ENCODE assay signal across 26 mouse cellular contexts in genomic region chr14:62218716-62219115, GRCm38 (mm10).
DNase-seq lines count a peak whose midpoint lies in the region; ATAC-seq and TF ChIP-seq lines count a peak whose summit lies in the region.
"Had no signal": no experiment of that assay in that cellular context is flagged by ENCODE, and none has a peak within 500 bp of the region (broad histone marks: within the 10 kb centered on the region; RNA-seq: fewer than 3 reads in every experiment).

No protein-coding gene starts in this region.

- no peak overlapping the region for H3K27ac ChIP-seq in thymus, adult 2 months (ENCODE audit: control insufficient read depth, insufficient read depth, low read length)
- H3K27ac ChIP-seq: embryonic facial prominence, embryonic 12.5 days; forebrain, embryonic 12.5 days; heart, embryonic 13.5 days; hindbrain, embryonic 12.5 days; layer of hippocampus, adult 2 months; liver, embryonic 14.5 days; stomach, embryonic 15.5 days had no signal

- WGBS in thymus, adult 2 months, result 38% methylated on average over 2 of the region's 2 CpGs

- H3K36me3 ChIP-seq in thymus, adult 2 months (ENCODE audit: control insufficient read depth, insufficient read depth, low read length), result no peaks in the 10 kb centered on the region
- H3K36me3 ChIP-seq: embryonic facial prominence, embryonic 12.5 days; forebrain, embryonic 12.5 days; G1E; heart, embryonic 13.5 days; hindbrain, embryonic 12.5 days; stomach, embryonic 15.5 days had no signal

- no peaks in the 10 kb centered on the region; the same call in 1 of the 2 replicates for H3K4me1 ChIP-seq in thymus, adult 2 months (replicated peaks; ENCODE audit: control insufficient read depth, insufficient read depth, low read length)
- H3K4me1 ChIP-seq: embryonic facial prominence, embryonic 12.5 days; forebrain, embryonic 12.5 days; heart, embryonic 13.5 days; hindbrain, embryonic 12.5 days; stomach, embryonic 15.5 days had no signal

- no peak for TF ChIP-seq POLR2A in thymus, adult 2 months (IDR thresholded peaks at IDR 0.05; ENCODE audit: control insufficient read depth, extremely low read depth, insufficient read depth, low read length, poor library complexity)

- H3K4me3 ChIP-seq in thymus, adult 2 months (ENCODE audit: control insufficient read depth, insufficient read depth, low read length), result no peak overlapping the region
- H3K4me3 ChIP-seq: embryonic facial prominence, embryonic 12.5 days; erythroblast, embryonic 14.5 days; forebrain, embryonic 12.5 days; heart, embryonic 13.5 days; hindbrain, embryonic 12.5 days; layer of hippocampus, adult 2 months; stomach, embryonic 15.5 days had no signal

- peak; percentile 78 for DNase-seq in heart, adult 11 months
- DNase-seq in heart, postnatal 25 days (ENCODE audit: low spot score), result no peak
- peak; percentile 8 for DNase-seq in right cerebral cortex, adult 18-20 months
- DNase-seq in right cerebral cortex, postnatal 25 days, result no peak
- peak; percentile 51 for DNase-seq in thymus, adult 2 months
- DNase-seq in thymus, postnatal 4 days, result peak; percentile 62
- DNase-seq in left cerebral cortex, adult 8-10 months (ENCODE audit: low spot score in 2 of 2), result no peak
- DNase-seq: adrenal gland, postnatal 14 days; cerebellum, adult 11-12 months; cerebellum, postnatal 14 days; gastrocnemius, postnatal 14 days; heart, postnatal 14 days; kidney, postnatal 25 days; layer of hippocampus, postnatal 36 days had no signal

- no peaks in the 10 kb centered on the region for H3K27me3 ChIP-seq in thymus, adult 2 months (ENCODE audit: control insufficient read depth, insufficient read depth, low read length)
- H3K27me3 ChIP-seq: embryonic facial prominence, embryonic 12.5 days; forebrain, embryonic 12.5 days; heart, embryonic 13.5 days; hindbrain, embryonic 12.5 days; Patski; stomach, embryonic 15.5 days had no signal

- ATAC-seq in erythroblast, adult 5-6 weeks (replicated peaks; ENCODE audit: low FRiP score, poor library complexity, severe bottlenecking), result no peak
- ATAC-seq: intestine, postnatal 0 days; Patski had no signal

- intact Hi-C loops in heart, postnatal 25 days (cut with DNase I), result no loop called here

- TF ChIP-seq CTCF in thymus, adult 2 months (IDR thresholded peaks at IDR 0.05; ENCODE audit: borderline replicate concordance, control insufficient read depth, extremely low read depth, insufficient read depth, low read length, poor library complexity), result no peak

Comparison
In these comparisons a context has a peak if more than half of its experiments do, and no peak if none do; other contexts are left out.
1. DNase-seq: peak in heart, adult 11 months (single experiment), right cerebral cortex, adult 18-20 months (single experiment), thymus, adult 2 months (single experiment) and thymus, postnatal 4 days (single experiment); none in heart, postnatal 25 days (single experiment), right cerebral cortex, postnatal 25 days (single experiment) and left cerebral cortex, adult 8-10 months (0 of 2).